Mouse (Mus musculus) CH12.LX (cell line): ENCODE measurements around the gene Safb. TPM values are rescaled to one million over a fixed set of nuclear protein-coding genes. Genes with fewer than 3 reads are reported as not detected.

Experiments used
- DNase-seq: peaks from one replicate; pipeline ENCODE4 v3.0.0-alpha.2; 2013; ENCODE audit errors: extremely low read depth
- H3K27ac ChIP-seq: 2 replicates; pipeline ENCODE4 v1.5.1; 2012; ENCODE audit warnings: low read depth, mild to moderate bottlenecking, control low read depth, moderate library complexity; ENCODE audit not compliant: insufficient read depth
- H3K27me3 ChIP-seq: replicated peaks from 2 replicates; pipeline ENCODE3; 2012; ENCODE audit warnings: inconsistent platforms
- H3K36me3 ChIP-seq, 2 experiments: replicated peaks in 1 of 2; 2 replicates each; pipeline versions ENCODE3 to v1.6.1; 2012; ENCODE audit warnings: inconsistent platforms in 1 of 2, low read length in 1 of 2, mild to moderate bottlenecking in 1 of 2, mixed read lengths in 1 of 2, moderate library complexity in 1 of 2; ENCODE audit not compliant: control insufficient read depth in 1 of 2, insufficient read depth in 1 of 2
- H3K4me1 ChIP-seq, 2 experiments: 2 replicates each; pipeline ENCODE4 v1.6.1; 2012; ENCODE audit warnings: inconsistent platforms in 1 of 2, moderate library complexity in 1 of 2; ENCODE audit not compliant: insufficient read depth in 2 of 2, control insufficient read depth in 1 of 2
- H3K4me2 ChIP-seq: 2 replicates; pipeline ENCODE4 v1.6.1; 2012; ENCODE audit warnings: low read depth, mild to moderate bottlenecking, control low read depth; ENCODE audit not compliant: poor library complexity, insufficient read depth, severe bottlenecking
- H3K4me3 ChIP-seq, 3 experiments: fragments of 150-350 bp in 1 of 3; sonication (generic) in 1 of 3; replicated peaks in 1 of 3; 2 replicates each; pipeline versions ENCODE3 to v1.5.1; 2011 to 2012; ENCODE audit warnings: low read depth in 2 of 3, low read length in 2 of 3, mild to moderate bottlenecking in 2 of 3, moderate library complexity in 2 of 3, control low read depth in 1 of 3, improper control_type of control experiment in 1 of 3, inconsistent platforms in 1 of 3, mixed read lengths in 1 of 3; ENCODE audit not compliant: poor library complexity in 1 of 3
- H3K79me2 ChIP-seq: replicated peaks from 2 replicates; pipeline ENCODE4 v1.6.1; 2012; ENCODE audit warnings: mild to moderate bottlenecking, moderate library complexity; ENCODE audit not compliant: control insufficient read depth, poor library complexity, insufficient read depth, severe bottlenecking; ENCODE audit errors: extremely low read depth
- H3K9ac ChIP-seq: 2 replicates; pipeline ENCODE4 v1.6.1; 2012; ENCODE audit warnings: low read depth, mild to moderate bottlenecking, control low read depth, moderate library complexity; ENCODE audit not compliant: insufficient read depth
- H3K9me3 ChIP-seq: replicated peaks from 2 replicates; pipeline ENCODE3; 2012; ENCODE audit warnings: low read length, inconsistent platforms, mixed read lengths
- BHLHE40 ChIP-seq: IDR thresholded peaks from 2 replicates; pipeline ENCODE4 v1.6.1; 2011; ENCODE audit warnings: mild to moderate bottlenecking, low read depth, low read length, improper control_type of control experiment
- CHD1 ChIP-seq: IDR thresholded peaks from 2 replicates; pipeline ENCODE4 v1.6.1; 2012; ENCODE audit warnings: low read depth, low read length, improper control_type of control experiment, inconsistent platforms
- CHD2 ChIP-seq: IDR thresholded peaks from 2 replicates; pipeline ENCODE4 v1.6.1; 2011; ENCODE audit warnings: low read length, improper control_type of control experiment
- EP300 ChIP-seq: IDR thresholded peaks from 2 replicates; pipeline ENCODE4 v1.6.1; 2011; ENCODE audit warnings: low read length, improper control_type of control experiment
- ETS1 ChIP-seq: conservative IDR thresholded peaks from 2 replicates; pipeline ENCODE4 v1.6.1; 2012; ENCODE audit warnings: low read depth, mild to moderate bottlenecking, inconsistent platforms, low read length, improper control_type of control experiment, moderate library complexity
- HCFC1 ChIP-seq: IDR thresholded peaks from 2 replicates; pipeline ENCODE4 v1.6.1; 2012; ENCODE audit warnings: low read depth, mild to moderate bottlenecking, inconsistent platforms, low read length, improper control_type of control experiment
- MAFK ChIP-seq: IDR thresholded peaks from 2 replicates; pipeline ENCODE4 v1.6.1; 2011; ENCODE audit warnings: low read length, improper control_type of control experiment; ENCODE audit not compliant: insufficient replicate concordance
- MEF2A ChIP-seq: IDR thresholded peaks from 2 replicates; pipeline ENCODE4 v1.6.1; 2014; ENCODE audit warnings: low read depth, mild to moderate bottlenecking, inconsistent platforms, low read length, improper control_type of control experiment, borderline replicate concordance
- MXI1 ChIP-seq: IDR thresholded peaks from 2 replicates; pipeline ENCODE4 v1.6.1; 2011; ENCODE audit warnings: mild to moderate bottlenecking, low read depth, low read length, improper control_type of control experiment
- NELFE ChIP-seq: IDR thresholded peaks from 2 replicates; pipeline ENCODE4 v1.6.1; 2011; ENCODE audit warnings: low read depth, low read length, improper control_type of control experiment
- POLR2A ChIP-seq: IDR thresholded peaks from 2 replicates; pipeline ENCODE4 v1.6.1; 2011; ENCODE audit warnings: low read depth, mild to moderate bottlenecking, improper control_type of control experiment, low read length
- SIN3A ChIP-seq: IDR thresholded peaks from 2 replicates; pipeline ENCODE4 v1.6.1; 2012; ENCODE audit warnings: low read length, improper control_type of control experiment, inconsistent platforms
- TBP ChIP-seq: conservative IDR thresholded peaks from 2 replicates; pipeline ENCODE4 v1.6.1; 2011; ENCODE audit warnings: low read depth, low read length, improper control_type of control experiment
- UBTF ChIP-seq: IDR thresholded peaks from 2 replicates; pipeline ENCODE4 v1.6.1; 2012; ENCODE audit warnings: low read depth, mild to moderate bottlenecking, inconsistent platforms, low read length, improper control_type of control experiment, moderate library complexity
- USF1 ChIP-seq: IDR thresholded peaks from 2 replicates; pipeline ENCODE4 v1.6.1; 2014; ENCODE audit warnings: low read depth, mild to moderate bottlenecking, inconsistent platforms, low read length, improper control_type of control experiment
- ZC3H11A ChIP-seq: IDR thresholded peaks from 2 replicates; pipeline ENCODE4 v1.6.1; 2012; ENCODE audit warnings: low read depth, mild to moderate bottlenecking, inconsistent platforms, low read length, improper control_type of control experiment
- ZKSCAN1 ChIP-seq: IDR thresholded peaks from 2 replicates; pipeline ENCODE4 v1.6.1; 2012; ENCODE audit warnings: low read depth, inconsistent platforms, low read length, improper control_type of control experiment, borderline replicate concordance
- dilution Hi-C: fragments of 300-500 bp; cut with MboI; formaldehyde crosslinking; loops from 2 replicates; pipeline ENCODE4 v1.14.3; 2020; ENCODE audit warnings: low sequenced_read_pairs; ENCODE audit not compliant: extremely low pct_unique_long_range_greater_than_20kb, extremely low pct_ligation_motif_present
- in situ Hi-C: fragments of 300-500 bp; cut with MboI; formaldehyde crosslinking; loops from 3 replicates; pipeline ENCODE4 v1.14.3; 2019; ENCODE audit warnings: low sequenced_read_pairs, low pct_ligation_motif_present, low pct_unique_long_range_greater_than_20kb, mixed read lengths
- polyA plus RNA-seq: library from polyadenylated mRNA; unstranded; fragments of >175 nt; gene quantifications from 2 replicates; pipeline ENCODE4 v1.2.1, GENCODE M21; 2012; ENCODE audit warnings: low read depth; ENCODE audit not compliant: insufficient read length
- total RNA-seq, 2 experiments: library from RNA; depleted of rRNA; stranded (reverse); fragments of 300-350 nt in 1 of 2; fragments of >200 nt in 1 of 2; gene quantifications; 2 replicates each; pipeline ENCODE4 v1.2.3; 2012 to 2014

Gene Safb
- total and polyA plus RNA-seq, 3 experiments: 25.4 to 135 (median 75.9) TPM

- H3K4me1 ChIP-seq: no peaks in the 10 kb centered on the region
- dilution Hi-C loops (no loop called here), in situ Hi-C loops (loop anchor here (5.0 kb wide), 1 partner anchor 96 kb away; no protein-coding TSS in a partner anchor)
Measured at GRCm38 (mm10) chr17:56566293-56566692, 18.3 kb upstream of the Safb start.

GRCm38 (mm10) chr17:56566918-56567317 is 17.7 kb upstream of the Safb start:
- dilution Hi-C loops (no loop called here), in situ Hi-C loops (loop anchor here (5.0 kb wide), 1 partner anchor 95 kb away; no protein-coding TSS in a partner anchor)
- Histone ChIP-seq H3K9me3 (no peaks in the 10 kb centered on the region), H3K79me2 (no peaks in the 10 kb centered on the region), H3K27ac (no peak overlapping the region), H3K4me2 (no peak overlapping the region), H3K4me1 (no peaks in the 10 kb centered on the region), H3K4me3 (no peak overlapping the region), H3K36me3 (peaks cover 95 to 99% of the 10 kb centered on the region in 2 experiments), H3K27me3 (no peaks in the 10 kb centered on the region)
- TF ChIP-seq MAFK (no peak), CHD1 (no peak), UBTF (no peak), ETS1 (no peak)
- TF ChIP-seq, all 38 proteins: peak for 0
- no peak for DNase-seq
- no peak overlapping the region for H3K9ac ChIP-seq

More at GRCm38 (mm10) chr17:56566293-56566692, 18.3 kb upstream of the Safb start:
- Histone ChIP-seq H3K9me3 (no peaks in the 10 kb centered on the region), H3K27ac (no peak overlapping the region), H3K4me3 (no peak overlapping the region), H3K36me3 (peaks cover 95 to 99% of the 10 kb centered on the region in 2 experiments), H3K4me2 (no peak overlapping the region), H3K79me2 (no peaks in the 10 kb centered on the region), H3K9ac (no peak overlapping the region), H3K27me3 (no peaks in the 10 kb centered on the region)
- DNase-seq: no peak
- TF ChIP-seq CHD2 (no peak), UBTF (no peak), HCFC1 (no peak), MXI1 (no peak), ZC3H11A (no peak), MAFK (no peak), SIN3A (no peak), USF1 (no peak), TBP (no peak)

GRCm38 (mm10) chr17:56567370-56567769 is 17.3 kb upstream of the Safb start:
- Histone ChIP-seq H3K9ac (no peak overlapping the region), H3K79me2 (no peaks in the 10 kb centered on the region), H3K36me3 (peaks cover 92 to 99% of the 10 kb centered on the region in 2 experiments), H3K27me3 (no peaks in the 10 kb centered on the region), H3K27ac (no peak overlapping the region), H3K9me3 (no peaks in the 10 kb centered on the region), H3K4me3 (no peak overlapping the region), H3K4me1 (no peaks in the 10 kb centered on the region), H3K4me2 (no peak overlapping the region)
- no peak for TF ChIP-seq SIN3A
- no peak for TF ChIP-seq ZKSCAN1
- no peak for TF ChIP-seq NELFE
- no peak for TF ChIP-seq POLR2A
- TF ChIP-seq BHLHE40: no peak
- TF ChIP-seq EP300: no peak
- no peak for TF ChIP-seq MEF2A
- TF ChIP-seq ETS1: no peak
- in situ Hi-C loops: loop anchor here (5.0 kb wide), 1 partner anchor 95 kb away; no protein-coding TSS in a partner anchor
- no peak for DNase-seq
- dilution Hi-C loops: no loop called here
